Mouse (Mus musculus): ENCODE data around the gene Ndufs3. TPM values are rescaled to one million over a fixed set of nuclear protein-coding genes. Genes with fewer than 3 reads are reported as not detected.

Ndufs3 gene
- polyA plus RNA-seq, 1 experiment from 2014 or later, result 219 TPM

GRCm38 (mm10) chr2:90845234-90845633, 59.4 kb downstream of the Ndufs3 start:
- no peak overlapping the region for H3K4me3 ChIP-seq
- H3K27me3 ChIP-seq, result no peaks in the 10 kb centered on the region
- H3K27ac ChIP-seq (replicated peaks), result no peak overlapping the region
- no peaks in the 10 kb centered on the region for H3K9me3 ChIP-seq
- no peak overlapping the region for H3K4me2 ChIP-seq (replicated peaks)
- H3K4me1 ChIP-seq, result peaks cover 24% of the 10 kb centered on the region
- no peak overlapping the region for H3K9ac ChIP-seq (replicated peaks)
- ATAC-seq (replicated peaks), result no peak
- 80% methylated on average over 5 of the region's 5 CpGs for WGBS
- peaks cover 1% of the 10 kb centered on the region; the same call in 1 of the 2 replicates for H3K36me3 ChIP-seq

Other genes with a start within 250 kb of the Ndufs3 start
- gene Nup160, start 227.6 kb downstream of the Ndufs3 start, polyA plus RNA-seq (2015; fragmentation: Nextera tagmentation; extraction: Ambion mirVana), result 27.8 and 31.1 TPM in 2 replicates
- gene Fnbp4, start 159.5 kb downstream of the Ndufs3 start, polyA plus RNA-seq (2015; fragmentation: Nextera tagmentation; extraction: Ambion mirVana), result 117 and 122 TPM in 2 replicates
- 0.38 and 0.97 TPM in 2 replicates for gene Agbl2, start 122.1 kb downstream of the Ndufs3 start, polyA plus RNA-seq (2015; fragmentation: Nextera tagmentation; extraction: Ambion mirVana)
- 266 and 283 TPM in 2 replicates for gene Mtch2, start 57.7 kb downstream of the Ndufs3 start, polyA plus RNA-seq (2015; fragmentation: Nextera tagmentation; extraction: Ambion mirVana)
- 68.5 and 70.6 TPM in 2 replicates for gene C1qtnf4, start 19.0 kb downstream of the Ndufs3 start, polyA plus RNA-seq (2015; fragmentation: Nextera tagmentation; extraction: Ambion mirVana)
- 58.7 and 63.8 TPM in 2 replicates for gene Kbtbd4, start 87 bp downstream of the Ndufs3 start, polyA plus RNA-seq (2015; fragmentation: Nextera tagmentation; extraction: Ambion mirVana)
- gene Celf1, start 35.6 kb upstream of the Ndufs3 start, polyA plus RNA-seq (2015; fragmentation: Nextera tagmentation; extraction: Ambion mirVana), result 132 and 136 TPM in 2 replicates
- gene Rapsn, start 130.8 kb upstream of the Ndufs3 start, polyA plus RNA-seq (2015; fragmentation: Nextera tagmentation; extraction: Ambion mirVana), result 0.63 and 0.74 TPM in 2 replicates
- gene Psmc3, start 149.2 kb upstream of the Ndufs3 start, polyA plus RNA-seq (2015; fragmentation: Nextera tagmentation; extraction: Ambion mirVana), result 230 and 231 TPM in 2 replicates
- 23.7 and 27.8 TPM in 2 replicates for gene Slc39a13, start 165.6 kb upstream of the Ndufs3 start, polyA plus RNA-seq (2015; fragmentation: Nextera tagmentation; extraction: Ambion mirVana)
- gene Spi1, start 177.6 kb upstream of the Ndufs3 start, polyA plus RNA-seq (2015; fragmentation: Nextera tagmentation; extraction: Ambion mirVana), result 2.4 and 3.0 TPM in 2 replicates
- gene Mybpc3, start 213.3 kb upstream of the Ndufs3 start, polyA plus RNA-seq (2015; fragmentation: Nextera tagmentation; extraction: Ambion mirVana), result 0.14 TPM in 1 of 2 replicates, not detected in the other